Mouse (Mus musculus) intestine, embryonic 15.5 days (tissue): Measurements from ENCODE around the gene Zfp661. TPM values are rescaled to one million over a fixed set of nuclear protein-coding genes. Genes with fewer than 3 reads are reported as not detected.

Experiments
- ATAC-seq: fragments of 200-750 bp; cut with Nextera tagmentation; 2 replicates; pipeline ENCODE4 v1.8.0; 2017; ENCODE audit warnings: moderate TSS enrichment, moderate library complexity
- H3K27ac ChIP-seq: fragments of 300-500 bp; sonication (generic); 2 replicates; pipeline ENCODE4 v1.5.1; 2015; ENCODE audit warnings: mild to moderate bottlenecking, inconsistent platforms
- H3K27me3 ChIP-seq: fragments of 300-500 bp; sonication (generic); replicated peaks from 2 replicates; pipeline ENCODE4 v1.6.1; 2015; ENCODE audit warnings: inconsistent platforms
- H3K36me3 ChIP-seq: fragments of 300-500 bp; sonication (generic); 2 replicates; pipeline ENCODE4 v1.6.1; 2015; ENCODE audit warnings: inconsistent platforms
- H3K4me1 ChIP-seq: fragments of 300-500 bp; sonication (generic); replicated peaks from 2 replicates; pipeline ENCODE4 v1.6.1; 2015; ENCODE audit warnings: inconsistent platforms
- H3K4me2 ChIP-seq: fragments of 300-500 bp; sonication (generic); replicated peaks from 2 replicates; pipeline ENCODE4 v1.6.1; 2015; ENCODE audit warnings: mild to moderate bottlenecking, inconsistent platforms
- H3K4me3 ChIP-seq: fragments of 300-500 bp; sonication (generic); replicated peaks from 2 replicates; pipeline ENCODE4 v1.5.1; 2015; ENCODE audit warnings: inconsistent platforms
- H3K9ac ChIP-seq: fragments of 300-500 bp; sonication (generic); 2 replicates; pipeline ENCODE4 v1.6.1; 2015; ENCODE audit warnings: inconsistent platforms
- H3K9me3 ChIP-seq: fragments of 300-500 bp; sonication (generic); 2 replicates; pipeline ENCODE4 v1.6.1; 2016; ENCODE audit warnings: inconsistent platforms
- WGBS: fragments of 180-500 bp; shearing (Covaris S2); methylation state at CpG from one replicate; pipeline ENCODE4 v1.1.7; 2015; 5-methylcytosine and 5-hydroxymethylcytosine counted together
- polyA plus RNA-seq: library from polyadenylated mRNA; unstranded; fragments of >200 nt; fragmentation: Nextera tagmentation; extraction: Ambion mirVana; gene quantifications from 2 replicates; pipeline ENCODE4 v1.2.1, GENCODE M21; 2015

Zfp661 gene
- polyA plus RNA-seq, result 3.5 and 3.6 TPM in 2 replicates

DNA sequence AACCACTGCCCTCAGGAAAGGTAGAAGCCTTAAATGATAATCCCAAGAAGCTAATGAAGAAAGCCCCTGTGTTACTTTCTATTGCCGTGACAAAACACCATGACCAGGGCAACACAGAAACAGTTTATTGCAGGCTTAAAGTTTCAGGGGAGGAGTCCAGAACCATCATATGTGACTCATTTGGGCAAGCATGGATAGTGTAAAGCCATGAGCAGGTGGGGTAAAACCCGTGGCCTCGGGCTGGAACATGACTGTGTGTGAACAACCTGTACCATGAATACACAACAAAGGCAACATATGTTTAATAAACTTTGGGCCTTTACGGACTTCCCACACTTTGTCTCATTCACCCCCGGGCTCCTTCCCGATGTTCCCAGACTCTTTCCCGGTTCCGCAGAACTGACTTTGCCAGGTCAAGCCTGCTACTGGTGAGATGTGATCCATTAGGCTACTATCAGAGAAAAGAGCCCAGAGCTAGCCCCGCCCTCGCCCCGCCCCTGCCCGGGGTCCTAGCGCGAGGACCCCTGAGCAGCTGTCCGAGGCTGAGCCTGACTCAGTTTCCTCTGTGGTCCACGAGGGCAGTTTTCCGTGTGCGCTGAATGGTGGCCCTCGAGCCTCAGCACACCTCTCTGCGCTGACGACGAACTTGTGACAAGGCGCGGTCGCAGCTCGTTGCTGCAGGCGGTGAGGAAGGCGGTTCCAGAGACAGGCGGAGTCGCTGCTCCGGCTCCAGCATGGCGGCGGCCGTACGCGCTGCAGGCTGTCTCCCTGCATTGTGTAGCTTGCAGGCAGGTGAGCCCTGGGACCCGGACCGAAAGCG lies at the start of gene Zfp661, which contains the start of gene Mrps5:
Gene Zfp661 (minus strand): TSS at position 401 of the 820 bp plus-strand sequence.
Gene Mrps5 (plus strand): TSS at position 529 of the 820 bp plus-strand sequence.
- H3K9me3 ChIP-seq, result no peaks in the 10 kb centered on the region
- H3K4me3 ChIP-seq, result peak within 1 kb of the TSS; percentile 92
- peak within 1 kb of the TSS; percentile 86 for H3K9ac ChIP-seq
- H3K4me1 ChIP-seq, result peaks cover 16% of the 10 kb centered on the region
- H3K4me2 ChIP-seq, result peak within 1 kb of the TSS; percentile 71
- H3K36me3 ChIP-seq, result no peaks in the 10 kb centered on the region
- 4% methylated on average over 39 of the region's 39 CpGs for WGBS
- peak; percentile 89 for ATAC-seq
- H3K27me3 ChIP-seq, result no peaks in the 10 kb centered on the region
- H3K27ac ChIP-seq, result peak within 1 kb of the TSS; percentile 85

DNA sequence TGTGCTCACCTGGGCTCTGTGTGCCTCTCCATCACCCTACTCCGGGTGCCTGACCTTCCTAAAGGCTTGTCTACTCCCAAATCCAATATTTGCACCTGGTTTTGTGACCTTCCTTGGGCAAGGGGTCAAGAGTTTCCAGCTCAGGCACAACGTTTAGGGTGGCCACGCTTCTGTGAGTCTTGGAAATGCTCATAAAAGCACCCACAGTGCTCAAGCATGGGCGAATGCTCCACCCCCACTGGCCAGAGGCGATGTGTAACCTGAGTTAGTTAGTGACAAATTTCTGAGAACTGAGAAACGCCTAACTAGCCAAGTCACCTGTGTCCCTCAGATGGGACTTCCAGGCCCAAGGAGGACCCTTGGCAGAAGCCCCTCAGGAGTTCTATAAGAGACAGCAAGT lies 48.7 kb upstream of the Zfp661 start:
- no peaks in the 10 kb centered on the region for H3K27me3 ChIP-seq
- no peak for ATAC-seq
- no peaks in the 10 kb centered on the region for H3K9me3 ChIP-seq
- H3K4me2 ChIP-seq, result no peak overlapping the region
- WGBS, result 69% methylated on average over 6 of the region's 6 CpGs
- no peak overlapping the region for H3K27ac ChIP-seq
- no peaks in the 10 kb centered on the region for H3K36me3 ChIP-seq
- H3K4me3 ChIP-seq, result no peak overlapping the region
- no peaks in the 10 kb centered on the region for H3K4me1 ChIP-seq
- no peak overlapping the region for H3K9ac ChIP-seq

DNA sequence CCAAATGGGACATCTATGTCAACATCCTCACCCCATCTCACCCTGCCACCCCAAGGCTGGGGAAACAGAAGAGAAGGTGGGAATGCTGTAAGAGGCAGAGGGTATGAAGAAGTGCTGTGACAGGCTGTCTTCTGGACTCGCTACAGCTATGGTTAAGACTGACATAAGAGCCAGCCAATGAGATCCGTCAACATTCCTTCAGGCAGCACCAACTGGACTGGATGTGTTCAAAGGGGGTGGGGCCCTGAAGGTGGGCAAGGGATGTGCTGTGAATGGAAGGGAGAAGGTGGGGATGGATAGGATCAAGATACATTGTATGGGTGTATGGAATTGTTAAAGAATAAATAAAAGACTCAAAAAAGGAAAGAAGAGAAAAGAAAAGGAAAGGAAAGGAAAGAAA lies 45.7 kb upstream of the Zfp661 start:
- no peak overlapping the region for H3K9ac ChIP-seq
- no peak for ATAC-seq
- no peaks in the 10 kb centered on the region for H3K4me1 ChIP-seq
- no peak overlapping the region for H3K27ac ChIP-seq
- no peaks in the 10 kb centered on the region for H3K27me3 ChIP-seq
- no peaks in the 10 kb centered on the region for H3K36me3 ChIP-seq
- H3K4me3 ChIP-seq, result no peak overlapping the region
- 44% methylated on average over 2 of the region's 2 CpGs for WGBS
- no peaks in the 10 kb centered on the region for H3K9me3 ChIP-seq
- no peak overlapping the region for H3K4me2 ChIP-seq

DNA sequence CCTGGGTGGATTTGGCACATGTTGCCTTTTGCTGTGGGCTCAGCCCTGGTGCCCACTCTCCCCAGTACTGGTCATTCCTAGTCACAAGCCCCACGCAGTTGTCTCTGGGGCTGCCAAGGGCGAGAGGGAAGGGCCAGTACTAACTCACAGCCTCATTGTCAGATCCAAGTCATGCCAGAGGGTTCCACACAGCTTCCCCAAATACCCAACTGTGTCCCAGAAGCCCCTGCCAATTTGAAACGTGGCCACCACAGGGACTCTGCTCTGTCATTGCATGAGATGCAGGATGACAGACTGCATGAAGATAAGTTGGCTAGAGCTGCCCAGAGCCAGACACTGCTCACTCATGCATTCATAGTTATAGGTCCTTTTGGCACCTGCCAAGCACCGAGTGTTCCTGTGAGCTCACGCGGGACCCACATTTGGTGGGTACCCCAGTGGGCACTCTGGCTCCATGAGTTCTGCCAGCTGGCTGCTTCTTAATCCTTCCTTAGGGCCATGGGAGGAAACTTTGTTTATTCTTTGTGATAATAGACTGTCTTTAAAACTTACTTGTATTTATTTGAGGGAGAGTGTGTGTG lies 41.2 kb upstream of the Zfp661 start:
- no peaks in the 10 kb centered on the region for H3K27me3 ChIP-seq
- H3K4me1 ChIP-seq, result no peaks in the 10 kb centered on the region
- WGBS, result 75% methylated on average over 6 of the region's 6 CpGs
- H3K27ac ChIP-seq, result no peak overlapping the region
- H3K9me3 ChIP-seq, result no peaks in the 10 kb centered on the region
- H3K9ac ChIP-seq, result no peak overlapping the region
- no peak overlapping the region for H3K4me2 ChIP-seq
- ATAC-seq, result no peak
- no peaks in the 10 kb centered on the region for H3K36me3 ChIP-seq
- no peak overlapping the region for H3K4me3 ChIP-seq

DNA sequence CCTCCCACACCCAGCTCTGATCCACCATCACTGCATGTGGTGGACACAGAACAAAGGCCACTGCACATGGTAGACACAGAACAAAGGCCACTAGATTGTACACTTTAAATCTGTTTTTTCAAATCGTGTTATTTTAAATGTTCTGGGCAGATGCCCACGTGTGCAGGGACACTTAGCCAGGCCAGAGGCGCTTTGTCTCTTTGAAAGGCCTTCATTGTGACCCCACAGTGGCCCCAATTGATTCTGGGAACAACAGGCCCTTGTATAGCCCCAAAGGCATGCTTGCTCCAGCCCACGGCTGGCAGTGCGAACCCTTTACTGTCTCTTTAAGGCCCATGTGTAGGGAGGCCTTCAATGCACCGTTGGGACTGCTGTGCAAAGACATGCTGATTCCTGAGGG lies 40.5 kb upstream of the Zfp661 start:
- WGBS, result 72% methylated on average over 6 of the region's 6 CpGs
- H3K9me3 ChIP-seq, result no peaks in the 10 kb centered on the region
- no peaks in the 10 kb centered on the region for H3K36me3 ChIP-seq
- H3K4me2 ChIP-seq, result no peak overlapping the region
- no peak for ATAC-seq
- H3K4me3 ChIP-seq, result no peak overlapping the region
- no peak overlapping the region for H3K27ac ChIP-seq
- H3K27me3 ChIP-seq, result no peaks in the 10 kb centered on the region
- no peak overlapping the region for H3K9ac ChIP-seq
- H3K4me1 ChIP-seq, result no peaks in the 10 kb centered on the region

DNA sequence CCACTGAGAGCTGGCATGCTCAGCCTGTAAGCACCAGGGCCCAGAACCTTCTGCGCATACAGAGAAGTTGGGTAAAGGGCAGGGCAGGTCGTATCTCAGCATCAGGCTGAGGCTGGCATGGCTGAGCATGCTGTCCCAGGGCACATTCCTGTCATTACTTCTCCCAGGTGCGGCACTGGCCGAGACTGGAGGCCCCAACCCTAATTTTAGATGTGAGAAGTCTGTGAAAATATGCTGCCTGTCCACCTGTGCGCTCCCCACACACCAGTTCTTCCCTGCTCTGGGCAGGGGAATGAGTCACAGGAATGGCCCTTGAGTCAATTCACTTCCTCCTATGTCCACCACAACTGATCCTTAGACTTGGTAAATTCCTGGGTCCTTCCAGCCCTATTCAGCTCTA lies 38.8 kb upstream of the Zfp661 start:
- no peaks in the 10 kb centered on the region for H3K4me1 ChIP-seq
- H3K36me3 ChIP-seq, result no peaks in the 10 kb centered on the region
- no peak overlapping the region for H3K4me2 ChIP-seq
- H3K9ac ChIP-seq, result no peak overlapping the region
- no peaks in the 10 kb centered on the region for H3K27me3 ChIP-seq
- WGBS, result 59% methylated on average over 5 of the region's 5 CpGs
- ATAC-seq, result no peak
- H3K4me3 ChIP-seq, result no peak overlapping the region
- H3K9me3 ChIP-seq, result no peaks in the 10 kb centered on the region
- no peak overlapping the region for H3K27ac ChIP-seq

DNA sequence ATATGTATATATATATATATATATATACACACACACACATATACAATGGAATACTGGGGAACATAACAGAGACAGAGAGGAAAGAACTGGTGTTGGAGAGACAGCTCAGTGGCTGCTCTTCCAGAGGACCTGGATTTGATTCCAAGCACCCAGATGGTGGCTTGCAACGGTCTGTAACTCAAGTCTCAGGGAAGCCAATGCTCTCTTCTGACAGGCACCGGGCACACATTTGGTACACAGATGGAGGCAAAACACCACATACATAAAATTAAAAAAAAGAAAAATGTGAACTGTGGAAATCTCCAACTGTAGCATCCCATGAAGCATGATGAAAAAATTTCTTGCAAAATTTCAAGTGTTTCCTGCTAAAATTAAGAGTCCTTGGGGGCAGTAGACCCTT lies 37.9 kb upstream of the Zfp661 start:
- ATAC-seq, result no peak
- Histone ChIP-seq H3K4me3 (no peak overlapping the region), H3K27ac (no peak overlapping the region), H3K4me1 (no peaks in the 10 kb centered on the region), H3K4me2 (no peak overlapping the region), H3K36me3 (no peaks in the 10 kb centered on the region), H3K27me3 (no peaks in the 10 kb centered on the region), H3K9me3 (no peaks in the 10 kb centered on the region), H3K9ac (no peak overlapping the region)
- WGBS, result 92% methylated on average over 2 of the region's 2 CpGs

DNA sequence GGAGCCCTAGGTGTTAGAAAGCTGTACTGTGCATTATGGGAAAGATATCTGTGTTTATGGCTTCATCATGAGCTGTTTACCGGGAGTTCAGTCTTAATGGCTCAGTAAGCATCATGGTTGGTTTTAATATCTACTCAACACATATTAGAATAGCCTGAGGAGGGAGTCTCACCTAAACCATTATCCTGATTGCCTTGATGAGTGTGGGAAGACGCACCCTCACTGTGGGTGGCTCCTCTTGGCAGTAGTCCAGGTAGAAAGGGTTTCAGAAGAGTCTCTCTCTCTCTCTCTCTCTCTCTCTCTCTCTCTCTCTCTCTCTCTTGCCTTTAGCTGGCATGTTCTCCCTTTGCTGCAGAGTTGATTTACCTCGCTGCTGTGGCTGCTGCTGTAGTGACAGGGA lies 35.2 kb upstream of the Zfp661 start:
- ATAC-seq, result no peak
- Histone ChIP-seq H3K36me3 (no peaks in the 10 kb centered on the region), H3K4me2 (no peak overlapping the region), H3K9ac (no peak overlapping the region), H3K4me3 (no peak overlapping the region), H3K27ac (no peak overlapping the region), H3K27me3 (no peaks in the 10 kb centered on the region), H3K4me1 (no peaks in the 10 kb centered on the region), H3K9me3 (no peaks in the 10 kb centered on the region)
- WGBS, result 55% methylated on average over 3 of the region's 3 CpGs

DNA sequence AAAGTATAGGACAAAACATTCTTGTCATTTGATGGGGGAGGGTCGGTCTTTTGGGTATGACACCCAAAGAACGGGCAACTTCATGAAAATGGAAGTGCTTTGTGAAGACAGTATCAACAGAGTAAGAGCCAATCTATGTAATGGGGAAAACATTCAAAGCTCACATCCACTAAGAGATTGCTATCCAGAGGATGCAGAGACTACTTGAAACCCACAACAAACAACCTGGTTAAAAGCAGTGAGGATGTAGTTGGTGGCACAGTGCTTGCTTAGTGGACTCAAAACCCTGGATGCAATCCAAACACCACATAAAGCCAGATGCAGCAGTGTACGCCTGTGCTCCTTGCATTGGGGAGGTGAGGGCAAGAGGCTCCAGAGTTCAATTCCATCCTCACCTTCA lies 32.4 kb upstream of the Zfp661 start:
- Histone ChIP-seq H3K4me1 (no peaks in the 10 kb centered on the region), H3K4me3 (no peak overlapping the region), H3K27ac (no peak overlapping the region), H3K9ac (no peak overlapping the region), H3K4me2 (no peak overlapping the region), H3K27me3 (no peaks in the 10 kb centered on the region), H3K9me3 (no peaks in the 10 kb centered on the region), H3K36me3 (no peaks in the 10 kb centered on the region)
- ATAC-seq, result no peak
- WGBS, result 86% methylated on average over 3 of the region's 3 CpGs

DNA sequence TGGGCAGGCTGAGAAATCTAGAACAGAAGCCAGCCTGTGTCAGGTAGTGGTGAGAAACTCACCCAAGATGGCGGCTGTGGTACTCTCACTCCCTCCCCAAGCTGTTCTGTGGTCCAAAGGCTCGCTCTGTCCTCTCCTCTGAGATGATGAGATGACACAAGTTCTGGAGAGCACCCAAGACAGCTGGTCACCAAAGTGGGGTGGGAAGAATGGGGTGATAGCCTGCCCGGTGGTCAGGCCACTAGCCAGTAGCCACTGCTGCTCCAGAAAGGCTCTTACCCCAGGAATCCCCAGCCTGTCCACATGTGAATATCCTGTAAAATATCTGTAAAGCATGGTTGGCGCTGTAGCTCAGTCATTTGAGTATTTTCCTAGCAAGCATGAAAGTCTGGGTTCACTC lies 25.4 kb upstream of the Zfp661 start:
- no peak for ATAC-seq
- H3K36me3 ChIP-seq, result no peaks in the 10 kb centered on the region
- no peak overlapping the region for H3K27ac ChIP-seq
- no peak overlapping the region for H3K4me3 ChIP-seq
- WGBS, result 94% methylated on average over 4 of the region's 4 CpGs
- no peaks in the 10 kb centered on the region for H3K27me3 ChIP-seq
- H3K9me3 ChIP-seq, result no peaks in the 10 kb centered on the region
- no peak overlapping the region for H3K4me2 ChIP-seq
- no peak overlapping the region for H3K9ac ChIP-seq
- 0 out of 2 replicates have a peak, but pooled peaks cover 2% of the 10 kb centered on the region for H3K4me1 ChIP-seq

DNA sequence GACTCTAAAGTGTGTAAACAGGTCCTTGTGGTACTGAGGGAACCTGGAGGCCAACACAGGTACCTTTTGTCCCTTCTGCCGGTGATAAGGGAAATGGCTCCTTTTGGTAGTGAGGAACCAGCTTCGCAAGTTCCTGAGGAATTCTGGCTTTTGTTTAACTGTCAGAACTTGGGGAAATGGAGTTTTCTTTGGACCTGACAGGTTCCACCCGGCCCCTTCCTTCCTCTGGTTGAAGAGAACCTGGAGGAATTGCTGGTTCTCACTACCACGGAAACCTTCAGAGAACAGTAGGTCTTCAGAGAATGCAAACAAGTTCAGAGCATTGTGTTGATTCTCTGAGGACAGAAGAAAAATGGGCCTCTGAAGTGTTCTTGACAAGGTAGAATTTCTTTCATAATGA lies 24.5 kb upstream of the Zfp661 start:
- Histone ChIP-seq H3K9ac (no peak overlapping the region), H3K27ac (no peak overlapping the region), H3K4me2 (no peak overlapping the region), H3K4me1 (0 out of 2 replicates have a peak, but pooled peaks cover 2% of the 10 kb centered on the region), H3K9me3 (no peaks in the 10 kb centered on the region), H3K36me3 (no peaks in the 10 kb centered on the region), H3K4me3 (no peak overlapping the region), H3K27me3 (no peaks in the 10 kb centered on the region)
- no peak for ATAC-seq
- WGBS, result 56% methylated on average over 4 of the region's 4 CpGs

DNA sequence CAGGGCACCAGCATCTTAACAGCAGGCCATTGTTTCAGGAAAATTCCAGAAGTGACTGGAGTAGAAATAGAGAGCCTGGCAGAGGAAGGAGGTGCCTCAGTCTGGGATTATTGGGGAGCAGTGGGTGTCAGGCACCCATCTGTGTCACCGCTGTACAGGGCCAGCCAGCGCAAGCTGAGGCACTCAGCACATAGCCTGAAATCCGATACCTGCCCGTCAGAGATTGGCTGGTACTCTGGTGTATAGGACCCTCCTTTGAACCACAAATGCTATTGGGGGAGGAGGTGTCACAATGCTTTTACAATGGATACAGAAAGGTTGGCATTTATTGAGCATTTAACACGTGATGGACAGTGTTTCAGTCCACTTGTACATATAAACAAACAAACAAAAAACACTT lies 22.1 kb upstream of the Zfp661 start:
- H3K27ac ChIP-seq, result no peak overlapping the region
- WGBS, result 16% methylated on average over 5 of the region's 5 CpGs
- no peak for ATAC-seq
- 0 out of 2 replicates have a peak, but pooled peaks cover 2% of the 10 kb centered on the region for H3K4me1 ChIP-seq
- H3K4me3 ChIP-seq, result no peak overlapping the region
- no peaks in the 10 kb centered on the region for H3K27me3 ChIP-seq
- no peak overlapping the region for H3K4me2 ChIP-seq
- H3K9ac ChIP-seq, result no peak overlapping the region
- no peaks in the 10 kb centered on the region for H3K9me3 ChIP-seq
- peaks cover 5% of the 10 kb centered on the region; the same call in 1 of the 2 replicates for H3K36me3 ChIP-seq

DNA sequence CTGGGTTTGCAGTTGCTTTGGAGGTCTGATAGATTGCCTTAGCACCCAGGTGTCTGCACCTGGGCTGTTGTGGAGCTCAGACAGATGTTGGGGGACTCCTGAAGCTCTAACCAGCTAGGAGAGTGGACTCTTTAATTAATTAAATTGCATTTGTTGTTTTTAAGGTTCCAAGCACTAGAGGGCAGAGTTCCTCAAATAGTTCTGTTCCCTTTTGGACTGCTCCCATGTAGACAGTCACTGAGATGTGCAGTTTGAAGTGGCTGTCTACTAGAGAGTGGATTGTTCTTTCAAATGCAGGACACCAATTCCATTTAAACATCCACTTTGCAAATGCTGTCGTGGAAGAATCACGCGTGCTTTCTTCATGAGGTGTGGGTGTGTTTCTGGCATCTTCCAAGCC lies 21.3 kb upstream of the Zfp661 start:
- H3K4me3 ChIP-seq, result no peak overlapping the region
- H3K4me1 ChIP-seq, result 0 out of 2 replicates have a peak, but pooled peaks cover 2% of the 10 kb centered on the region
- H3K27me3 ChIP-seq, result no peaks in the 10 kb centered on the region
- no peak overlapping the region for H3K4me2 ChIP-seq
- H3K36me3 ChIP-seq, result peaks cover 6% of the 10 kb centered on the region; the same call in 1 of the 2 replicates
- no peak overlapping the region for H3K9ac ChIP-seq
- 42% methylated on average over 3 of the region's 3 CpGs for WGBS
- H3K9me3 ChIP-seq, result no peaks in the 10 kb centered on the region
- ATAC-seq, result no peak
- no peak overlapping the region for H3K27ac ChIP-seq
